Mouse (Mus musculus) kidney, adult 2 months (tissue): ENCODE data around the gene Cmc2.

Experiments used
- CTCF ChIP-seq: fragments of 200-500 bp; conservative IDR thresholded peaks from 2 replicates; pipeline ENCODE4 v1.5.1; 2011; ENCODE audit warnings: low read depth, mild to moderate bottlenecking, control low read depth, low read length, moderate library complexity, mixed read lengths; ENCODE audit not compliant: insufficient read depth, insufficient read length
- POLR2A ChIP-seq: fragments of 200-500 bp; IDR thresholded peaks from one replicate; pipeline ENCODE4 v1.6.1; 2011; ENCODE audit warnings: low read depth, low read length, control low read depth

DNA sequence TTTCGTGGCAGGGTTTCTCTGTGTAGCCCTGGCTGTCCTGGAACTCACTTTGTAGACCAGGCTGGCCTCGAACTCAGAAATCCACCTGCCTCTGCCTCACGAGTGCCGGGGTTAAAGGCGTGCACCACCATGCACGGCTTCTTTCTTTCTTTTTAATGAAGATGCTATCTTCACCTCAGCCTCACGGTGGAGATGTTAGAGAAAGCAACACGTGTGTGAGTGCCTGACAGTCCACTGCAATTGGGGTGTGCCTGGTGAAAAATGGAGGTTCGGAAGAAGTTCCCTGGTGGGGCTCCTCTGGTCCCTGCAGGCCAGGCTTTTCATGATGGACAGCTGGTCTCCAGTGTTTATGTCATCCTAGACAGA lies 57.2 kb downstream of the Cmc2 start:
- TF ChIP-seq POLR2A = no peak
- TF ChIP-seq CTCF = no peak
